Mouse (Mus musculus) liver, embryonic 14.5 days (tissue): Measurements from ENCODE around the gene Tmem191c. TPM values are rescaled to one million over a fixed set of nuclear protein-coding genes. Genes with fewer than 3 reads are reported as not detected.
"Not testable (repeated sequence)": the region's sequence is repeated elsewhere in the genome, so short reads cannot be mapped to it uniquely, and the experiment has no call there.

ENCODE experiments used
- ATAC-seq: fragments of 200-750 bp; cut with Nextera tagmentation; 2 replicates; pipeline ENCODE4 v1.8.0; 2017; ENCODE audit warnings: moderate number of reproducible peaks, mild to moderate bottlenecking, moderate library complexity; ENCODE audit not compliant: insufficient read depth
- DNase-seq, 3 experiments: peaks; one replicate each; pipeline ENCODE4 v3.0.0-alpha.2; 2012 to 2013; ENCODE audit warnings: low read depth in 3 of 3, low spot score in 3 of 3
- H3K27ac ChIP-seq: fragments of 300-500 bp; sonication (generic); 2 replicates; pipeline ENCODE4 v1.5.1; 2014; ENCODE audit warnings: moderate library complexity, mild to moderate bottlenecking, control low read depth, inconsistent platforms
- H3K27me3 ChIP-seq: fragments of 300-500 bp; sonication (generic); 2 replicates; pipeline ENCODE4 v1.6.1; 2014; ENCODE audit warnings: mild to moderate bottlenecking, low read length, moderate library complexity; ENCODE audit not compliant: control insufficient read depth, insufficient read depth
- H3K36me3 ChIP-seq: fragments of 300-500 bp; sonication (generic); replicated peaks from 2 replicates; pipeline ENCODE4 v1.6.1; 2014; ENCODE audit warnings: low read depth; ENCODE audit not compliant: control insufficient read depth, insufficient read depth
- H3K4me1 ChIP-seq, 2 experiments: fragments of 200-500 bp in 1 of 2; fragments of 300-500 bp in 1 of 2; sonication (generic) in 1 of 2; replicated peaks; 2 replicates each; pipeline ENCODE4 v1.6.1; 2012 to 2014; ENCODE audit warnings: antibody characterized with exemption in 1 of 2, inconsistent platforms in 1 of 2, low read length in 1 of 2; ENCODE audit not compliant: control insufficient read depth in 2 of 2, insufficient read depth in 2 of 2
- H3K4me2 ChIP-seq: fragments of 300-500 bp; sonication (generic); 2 replicates; pipeline ENCODE4 v1.6.1; 2014; ENCODE audit warnings: low read depth, mild to moderate bottlenecking, control low read depth, moderate library complexity
- H3K4me3 ChIP-seq, 2 experiments: fragments of 200-500 bp in 1 of 2; fragments of 300-500 bp in 1 of 2; sonication (generic) in 1 of 2; 2 replicates each; pipeline ENCODE4 v1.5.1; 2012 to 2014; ENCODE audit warnings: low read depth in 2 of 2, low read length in 2 of 2, mild to moderate bottlenecking in 2 of 2, control low read depth in 1 of 2, inconsistent platforms in 1 of 2, moderate library complexity in 1 of 2; ENCODE audit not compliant: insufficient read depth in 1 of 2
- H3K9ac ChIP-seq: fragments of 300-500 bp; sonication (generic); replicated peaks from 2 replicates; pipeline ENCODE4 v1.6.1; 2014; ENCODE audit warnings: mild to moderate bottlenecking, control low read depth, moderate library complexity
- H3K9me3 ChIP-seq: fragments of 300-500 bp; sonication (generic); 2 replicates; pipeline ENCODE4 v1.6.1; 2016; ENCODE audit warnings: low read length, mixed read lengths; ENCODE audit not compliant: control insufficient read depth
- CTCF ChIP-seq: IDR thresholded peaks from 2 replicates; pipeline ENCODE4 v1.5.1; 2016; ENCODE audit warnings: antibody characterized with exemption, low read depth, control low read depth
- EP300 ChIP-seq: IDR thresholded peaks from 2 replicates; pipeline ENCODE4 v1.6.1; 2016; ENCODE audit warnings: antibody characterized with exemption, low read depth
- WGBS: fragments of 180-500 bp; shearing (Covaris S2); extraction: QIAGEN DNeasy Blood & Tissue Kit; methylation state at CpG from one replicate; pipeline ENCODE4 v1.1.7; 2014; ENCODE audit not compliant: insufficient replicate concordance; 5-methylcytosine and 5-hydroxymethylcytosine counted together
- polyA plus RNA-seq, 2 experiments: library from polyadenylated mRNA; depleted of rRNA in 1 of 2; stranded (reverse) in 1 of 2; unstranded in 1 of 2; fragments of >200 nt; fragmentation: Nextera tagmentation in 1 of 2; extraction: Ambion mirVana in 1 of 2; gene quantifications; 2 replicates each; pipeline versions ENCODE4 v1.2.1 to v1.2.3; 2012 to 2014

The Tmem191c gene
- polyA plus RNA-seq (2012; rRNA removed) (2.9 and 4.3 TPM in 2 replicates), polyA plus RNA-seq (2014; fragmentation: Nextera tagmentation; extraction: Ambion mirVana) (1.6 TPM in 2 replicates)

DNA sequence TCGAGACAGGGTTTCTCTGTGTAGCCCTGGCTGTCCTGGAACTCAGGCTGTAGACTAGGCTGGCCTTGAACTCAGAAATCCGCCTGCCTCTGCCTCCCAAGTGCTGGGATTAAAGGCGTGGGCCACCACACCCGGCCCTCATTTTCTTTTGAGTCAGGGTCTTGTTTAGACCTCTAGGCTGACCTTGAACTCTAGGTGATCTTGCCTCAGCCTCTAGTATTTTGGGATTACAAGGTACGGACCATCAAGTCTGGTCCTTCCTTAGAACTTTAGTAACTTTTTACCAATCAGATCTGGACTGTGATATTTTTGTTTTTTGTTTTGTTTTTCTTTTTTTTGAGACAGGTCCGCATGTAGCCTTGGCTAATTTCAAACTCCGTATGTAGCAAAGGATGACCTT is at the start of gene Tmem191c:
TSS of gene Tmem191c (plus strand) at position 357 of the 400 bp plus-strand sequence.
- H3K4me3 ChIP-seq = peak within 1 kb of the TSS; percentile 57 to 59
- H3K27me3 ChIP-seq = peaks cover 18% of the 10 kb centered on the region
- H3K36me3 ChIP-seq = no peaks in the 10 kb centered on the region
- 48% methylated on average over 7 of the region's 7 CpGs for WGBS
- no peak within 1 kb of the TSS for H3K27ac ChIP-seq
- H3K4me2 ChIP-seq = peak within 1 kb of the TSS; percentile 79
- DNase-seq = no peak
- peaks cover 0 to 3% of the 10 kb centered on the region in 2 experiments; a peak in 2 of 4 replicates for H3K4me1 ChIP-seq
- H3K9ac ChIP-seq = peak within 1 kb of the TSS; percentile 33
- no peak for ATAC-seq
- no peaks in the 10 kb centered on the region; the same call in 1 of the 2 replicates for H3K9me3 ChIP-seq
- no peak for TF ChIP-seq CTCF
- TF ChIP-seq EP300 = no peak

DNA sequence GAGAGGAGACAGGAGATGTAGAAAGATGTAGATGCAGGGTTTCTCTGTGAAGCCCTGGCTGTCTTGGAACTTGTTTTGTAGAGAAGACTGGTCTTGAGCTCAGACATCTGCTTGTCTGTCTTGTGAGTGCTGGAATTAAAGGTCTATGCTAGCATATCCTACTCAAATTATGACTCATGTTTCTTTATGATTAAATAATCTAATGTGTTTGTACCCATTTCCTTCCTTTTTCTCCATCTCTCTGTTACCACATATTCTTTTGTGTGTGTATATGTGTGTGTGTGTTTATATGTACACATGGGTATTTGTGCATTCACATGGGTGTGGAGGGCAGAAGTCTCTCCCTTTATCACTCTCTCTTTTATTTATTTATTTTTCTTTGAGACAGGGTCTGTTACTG is 49.4 kb upstream of the Tmem191c start:
- Histone ChIP-seq H3K27ac (no peak overlapping the region), H3K36me3 (no peaks in the 10 kb centered on the region), H3K9me3 (no peaks in the 10 kb centered on the region), H3K4me1 (no peaks in the 10 kb centered on the region), H3K9ac (no peak overlapping the region), H3K27me3 (no peaks in the 10 kb centered on the region), H3K4me2 (no peak overlapping the region), H3K4me3 (no peak overlapping the region)
- no peak for TF ChIP-seq EP300
- TF ChIP-seq CTCF = no peak
- ATAC-seq (no peak), DNase-seq (no peak)

DNA sequence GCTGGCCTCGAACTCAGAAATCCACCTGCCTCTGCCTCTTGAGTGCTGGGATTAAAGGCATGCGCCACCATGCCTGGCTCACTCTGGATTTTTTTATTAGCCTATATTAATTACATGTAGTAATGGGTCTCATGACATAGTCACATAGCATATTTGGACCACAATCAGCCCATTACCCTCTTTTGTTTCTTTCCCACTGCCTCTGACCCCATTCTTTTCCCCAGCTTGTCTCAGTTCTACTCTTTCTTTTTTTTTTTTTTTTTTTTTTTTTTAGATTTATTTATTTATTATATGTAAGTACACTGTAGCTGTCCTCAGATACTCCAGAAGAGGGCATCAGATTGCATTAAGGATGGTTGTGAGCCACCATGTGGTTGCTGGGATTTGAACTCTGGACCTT is 44.4 kb upstream of the Tmem191c start:
- not testable (repeated sequence) for H3K4me3 ChIP-seq, H3K36me3 ChIP-seq, H3K4me2 ChIP-seq, H3K9me3 ChIP-seq, ATAC-seq, DNase-seq, H3K27me3 ChIP-seq, H3K27ac ChIP-seq, H3K9ac ChIP-seq
- WGBS = 72% methylated on average over 2 of the region's 2 CpGs
- H3K4me1 ChIP-seq = peaks cover 10 to 19% of the 10 kb centered on the region in 2 experiments

DNA sequence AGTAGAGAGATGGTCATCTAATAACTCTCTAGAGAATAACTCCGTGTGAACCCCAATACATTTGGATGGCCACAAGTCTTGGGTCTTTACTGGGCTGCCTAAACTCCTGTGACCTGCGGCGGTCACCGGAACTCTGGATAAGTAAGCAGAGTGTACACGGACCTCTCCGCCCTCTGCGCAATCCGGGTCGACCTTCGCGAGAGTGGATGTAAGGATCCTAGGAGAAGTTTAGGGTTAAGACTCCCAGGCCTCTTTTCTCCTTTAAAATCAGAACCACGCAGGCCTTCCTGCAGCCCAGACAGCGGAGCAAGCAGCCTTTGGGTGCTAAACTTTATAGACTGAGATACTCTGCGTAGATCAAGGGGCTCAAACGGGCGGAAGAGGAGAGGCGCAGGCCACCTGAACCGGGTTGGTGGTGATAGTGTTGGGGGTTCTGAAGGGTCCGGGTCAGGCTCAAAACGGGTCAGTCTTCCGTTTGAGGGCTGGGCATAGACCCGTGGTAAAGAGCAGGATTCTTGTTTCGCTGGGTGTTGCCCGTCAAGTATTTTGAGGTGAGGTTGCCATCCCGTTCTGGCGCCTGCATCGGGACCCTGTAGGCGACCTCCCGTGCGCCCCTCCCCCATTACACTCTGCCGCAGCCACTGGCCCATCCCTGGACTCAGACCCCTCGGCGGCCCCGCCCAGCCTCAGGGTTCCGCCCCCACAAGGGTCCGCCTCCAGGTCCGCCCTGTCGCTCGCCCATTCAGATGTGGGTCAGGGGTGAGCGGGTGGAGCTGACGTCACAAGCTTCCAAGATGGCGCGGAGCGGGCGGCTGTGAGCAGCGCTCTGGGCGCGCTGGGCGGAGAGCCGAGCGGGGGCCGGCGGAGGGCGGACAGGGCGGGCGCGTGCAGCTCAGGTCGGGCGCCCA is 42.8 kb upstream of the Tmem191c start, which contains the start of gene Hic2:
TSS of gene Hic2 (plus strand) at position 779 of the 908 bp plus-strand sequence.
- TF ChIP-seq EP300 (0 out of 2 replicates have a peak, but pooled peaks have one; percentile 15), CTCF (no peak)
- peak within 1 kb of the TSS; percentile 69 to 86 for H3K4me3 ChIP-seq
- H3K36me3 ChIP-seq = no peaks in the 10 kb centered on the region
- WGBS = 4% methylated on average over 57 of the region's 59 CpGs
- peak within 1 kb of the TSS; percentile 87 for H3K9ac ChIP-seq
- peaks cover 20 to 30% of the 10 kb centered on the region in 2 experiments for H3K4me1 ChIP-seq
- DNase-seq (peak; percentile 74 to 78 (median 77)), ATAC-seq (peak; percentile 89)
- no peaks in the 10 kb centered on the region for H3K27me3 ChIP-seq
- H3K9me3 ChIP-seq = no peaks in the 10 kb centered on the region
- H3K4me2 ChIP-seq = peak within 1 kb of the TSS; percentile 88
- H3K27ac ChIP-seq = peak within 1 kb of the TSS; percentile 46
